Mouse (Mus musculus): ENCODE data around the gene Gpbar1. TPM values are rescaled to one million over a fixed set of nuclear protein-coding genes. Genes with fewer than 3 reads are reported as not detected.
A peak's percentile ranks its signal among the peaks of the same experiment; 100 is the strongest.
"Not testable (repeated sequence)": the region's sequence is repeated elsewhere in the genome, so short reads cannot be mapped to it uniquely, and the experiment has no call there.

The Gpbar1 gene
- polyA plus RNA-seq, 1 experiment from 2014 or later: 0.39 TPM

DNA sequence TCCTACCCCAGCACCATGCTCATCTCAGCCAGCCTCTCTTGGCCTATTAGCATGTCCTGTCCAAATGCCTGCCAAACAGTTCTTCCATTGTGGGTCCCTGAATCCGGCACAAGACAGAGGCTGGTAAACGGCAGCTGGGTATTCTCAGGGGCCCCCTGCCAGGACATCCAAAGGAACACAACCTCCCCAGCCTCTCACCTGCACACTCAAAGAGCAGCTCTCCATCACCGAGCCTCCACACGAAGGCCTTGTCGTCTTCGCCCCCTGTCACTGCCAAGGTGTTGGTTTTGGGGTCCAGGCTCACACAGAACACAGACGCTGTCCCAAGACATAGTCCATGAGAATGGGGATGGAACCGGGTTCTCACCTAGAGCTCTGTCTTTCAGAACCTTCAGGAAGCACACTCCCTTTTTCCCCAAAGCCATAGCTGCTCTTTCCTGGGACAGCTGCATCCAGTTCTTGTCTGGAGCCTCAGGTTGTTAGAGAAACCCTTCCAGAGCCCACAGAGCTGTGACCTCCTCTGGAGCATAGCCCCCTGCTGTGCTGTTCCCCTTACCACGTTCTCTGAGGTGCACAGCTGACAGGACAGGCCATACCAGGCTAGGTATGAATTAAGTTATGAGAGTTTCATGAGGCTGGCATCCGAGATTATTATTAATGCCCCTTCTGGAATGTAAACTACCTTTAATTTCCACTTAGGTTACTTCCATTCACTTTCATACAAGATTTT, 4.7 kb downstream of the Gpbar1 start:
- no peak overlapping the region for H3K27ac ChIP-seq (ENCODE audit: low read length)
- no peaks in the 10 kb centered on the region for H3K27me3 ChIP-seq (ENCODE audit: control insufficient read depth, insufficient read depth, low read depth, low read length)
- H3K4me3 ChIP-seq (ENCODE audit: low read depth, low read length): no peak overlapping the region
- H3K4me1 ChIP-seq (ENCODE audit: control insufficient read depth, low read depth, low read length): peaks cover 23% of the 10 kb centered on the region
- no peak for ATAC-seq (ENCODE audit: low read depth)
- H3K9ac ChIP-seq (ENCODE audit: low read depth, low read length): no peak overlapping the region
- H3K4me2 ChIP-seq (ENCODE audit: low read depth, low read length): peak overlapping the region; percentile 93; the same call in 1 of the 2 replicates
- H3K36me3 ChIP-seq (ENCODE audit: control insufficient read depth, insufficient read depth): peaks cover 4% of the 10 kb centered on the region
- 78% methylated on average over 10 of the region's 10 CpGs for WGBS (ENCODE audit: insufficient replicate concordance)
- no peaks in the 10 kb centered on the region for H3K9me3 ChIP-seq (replicated peaks; ENCODE audit: control insufficient read depth, low read length)

DNA sequence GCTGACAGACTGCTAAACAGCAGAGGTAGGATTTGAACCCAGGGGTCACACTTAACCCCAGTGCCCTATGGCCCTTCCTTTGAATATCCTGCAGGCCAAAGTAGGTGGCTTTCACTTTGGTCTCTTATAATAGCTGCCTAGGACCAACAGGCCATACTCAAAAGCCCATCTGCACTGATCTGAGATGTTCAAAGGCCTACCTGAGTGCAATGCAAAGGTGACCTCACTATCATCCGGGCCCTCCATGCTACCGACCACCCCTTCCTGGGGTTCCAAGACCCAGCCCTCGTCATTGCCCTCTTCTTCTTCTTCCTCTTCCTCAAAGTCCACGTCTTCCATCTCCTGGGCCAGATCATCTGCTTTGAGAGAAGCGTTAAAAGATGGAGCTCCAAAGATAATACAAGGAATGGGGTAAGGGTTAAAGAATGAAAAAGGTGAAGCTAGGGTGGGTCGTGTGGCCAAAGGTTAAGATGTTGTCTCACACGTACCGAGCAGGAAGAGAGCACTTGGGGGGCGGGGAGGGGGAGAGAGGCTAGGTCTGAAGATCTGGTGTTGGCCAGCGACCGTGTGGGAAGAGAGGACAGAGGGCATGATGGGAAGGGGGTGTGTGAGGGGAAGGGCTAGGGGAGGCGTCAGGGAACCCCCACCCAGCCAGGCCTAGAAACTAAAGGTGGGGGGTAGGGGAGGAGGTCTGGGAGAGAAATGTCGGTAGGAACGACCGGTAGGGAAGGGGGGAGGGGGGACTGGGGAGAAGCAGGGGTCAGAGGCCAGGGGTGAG, 5.5 kb downstream of the Gpbar1 start:
- peak overlapping the region; percentile 80 for H3K4me3 ChIP-seq (ENCODE audit: low read depth, low read length)
- peak overlapping the region; percentile 93 for H3K4me2 ChIP-seq (ENCODE audit: low read depth, low read length)
- H3K36me3 ChIP-seq (ENCODE audit: control insufficient read depth, insufficient read depth): peaks cover 4% of the 10 kb centered on the region
- peak overlapping the region; percentile 82 for H3K9ac ChIP-seq (ENCODE audit: low read depth, low read length)
- peak overlapping the region; percentile 84 for H3K27ac ChIP-seq (ENCODE audit: low read length)
- peaks cover 31% of the 10 kb centered on the region for H3K4me1 ChIP-seq (ENCODE audit: control insufficient read depth, low read depth, low read length)
- 7% methylated on average over 15 of the region's 15 CpGs for WGBS (ENCODE audit: insufficient replicate concordance)
- H3K27me3 ChIP-seq (ENCODE audit: control insufficient read depth, insufficient read depth, low read depth, low read length): no peaks in the 10 kb centered on the region
- no peaks in the 10 kb centered on the region for H3K9me3 ChIP-seq (replicated peaks; ENCODE audit: control insufficient read depth, low read length)
- ATAC-seq (ENCODE audit: low read depth): peak; percentile 25

DNA sequence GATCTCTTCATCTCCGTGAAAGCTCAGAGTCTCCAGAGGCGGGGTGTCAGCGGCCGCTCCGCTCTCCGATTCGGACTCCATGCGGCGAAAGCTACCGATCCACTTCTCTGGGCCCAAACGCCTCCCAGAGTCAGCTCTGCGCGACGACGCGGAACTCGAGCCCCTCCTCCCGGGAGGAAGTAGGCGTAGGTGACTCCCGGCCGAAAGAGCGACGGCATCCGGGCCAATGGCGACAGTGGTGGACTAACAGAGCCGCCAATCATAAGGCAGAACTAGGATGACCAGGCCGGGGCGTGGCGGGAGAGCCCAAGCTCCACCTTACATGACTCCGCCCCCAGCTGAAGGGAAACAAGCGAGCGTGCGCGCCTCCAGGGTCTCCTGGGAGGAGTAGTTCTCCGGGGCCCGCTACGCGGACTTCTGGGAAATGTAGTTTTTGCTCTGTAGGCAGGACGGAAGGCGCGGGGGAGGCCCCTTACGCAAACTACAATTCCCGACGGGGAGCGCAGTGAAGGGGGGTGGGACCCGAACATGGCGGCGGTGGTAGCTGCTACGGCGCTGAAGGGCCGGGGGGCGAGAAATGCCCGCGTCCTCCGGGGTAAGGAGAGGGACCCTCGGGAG, 6.3 kb downstream of the Gpbar1 start, which contains the start of the genes Aamp and Pnkd:
TSS of gene Aamp (minus strand) at position 196 of the 618 bp plus-strand sequence.
TSS of gene Pnkd (plus strand) at position 388 of the 618 bp plus-strand sequence.
- Histone ChIP-seq H3K4me3 (ENCODE audit: low read depth, low read length) (peak within 1 kb of the TSS; percentile 82), H3K27ac (ENCODE audit: low read length) (peak within 1 kb of the TSS; percentile 84), H3K9me3 (replicated peaks; ENCODE audit: control insufficient read depth, low read length) (no peaks in the 10 kb centered on the region), H3K27me3 (ENCODE audit: control insufficient read depth, insufficient read depth, low read depth, low read length) (no peaks in the 10 kb centered on the region), H3K9ac (ENCODE audit: low read depth, low read length) (peak within 1 kb of the TSS; percentile 82), H3K4me2 (ENCODE audit: low read depth, low read length) (peak within 1 kb of the TSS; percentile 93), H3K36me3 (ENCODE audit: control insufficient read depth, insufficient read depth) (peaks cover 4% of the 10 kb centered on the region), H3K4me1 (ENCODE audit: control insufficient read depth, low read depth, low read length) (peaks cover 33% of the 10 kb centered on the region)
- WGBS (ENCODE audit: insufficient replicate concordance): under 1% methylated on average over 56 of the region's 56 CpGs
- peak; percentile 94 for ATAC-seq (ENCODE audit: low read depth)

DNA sequence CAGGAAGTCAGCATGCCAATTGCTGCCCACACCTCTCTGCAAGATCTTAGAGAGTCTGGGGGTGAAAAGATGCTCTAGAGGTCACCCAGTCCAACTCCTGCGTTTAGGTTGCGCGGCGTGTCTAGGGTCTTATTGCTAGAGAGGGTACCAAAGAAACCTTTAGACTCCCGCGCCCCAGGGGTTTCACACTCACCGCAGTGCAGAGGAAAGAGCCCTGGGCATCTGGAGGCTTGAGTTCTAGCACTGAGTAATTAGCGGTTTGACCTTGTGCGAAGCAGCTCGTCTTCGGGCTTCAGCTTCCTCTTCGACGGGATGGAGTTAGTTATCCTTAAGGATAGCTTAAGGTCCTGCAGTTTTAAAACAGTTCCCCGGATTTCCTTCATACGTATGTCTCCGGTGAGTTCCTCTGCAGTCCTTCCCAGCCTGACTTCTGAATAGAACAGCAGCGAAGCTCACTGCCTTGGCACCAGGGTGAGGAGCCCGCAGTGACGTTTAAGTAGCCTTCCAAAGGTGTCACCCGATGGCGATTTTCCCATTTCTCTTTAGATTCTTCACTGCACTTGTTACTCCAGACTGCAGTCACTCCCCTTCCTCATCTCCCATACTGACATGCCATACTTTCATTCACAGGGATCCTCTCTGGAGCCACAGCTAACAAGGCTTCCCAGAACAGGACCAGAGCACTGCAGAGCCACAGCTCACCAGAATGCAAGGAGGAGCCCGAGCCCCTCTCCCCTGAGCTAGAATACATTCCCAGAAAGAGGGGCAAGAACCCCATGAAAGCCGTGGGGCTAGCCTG, 7.1 kb downstream of the Gpbar1 start:
- Histone ChIP-seq H3K27ac (ENCODE audit: low read length) (no peak overlapping the region), H3K4me3 (ENCODE audit: low read depth, low read length) (peak overlapping the region; percentile 82), H3K4me1 (ENCODE audit: control insufficient read depth, low read depth, low read length) (peaks cover 33% of the 10 kb centered on the region), H3K27me3 (ENCODE audit: control insufficient read depth, insufficient read depth, low read depth, low read length) (no peaks in the 10 kb centered on the region), H3K36me3 (ENCODE audit: control insufficient read depth, insufficient read depth) (peaks cover 7% of the 10 kb centered on the region), H3K9ac (ENCODE audit: low read depth, low read length) (peak overlapping the region; percentile 76), H3K9me3 (replicated peaks; ENCODE audit: control insufficient read depth, low read length) (no peaks in the 10 kb centered on the region), H3K4me2 (ENCODE audit: low read depth, low read length) (peak overlapping the region; percentile 91)
- WGBS (ENCODE audit: insufficient replicate concordance): 3% methylated on average over 23 of the region's 23 CpGs
- ATAC-seq (ENCODE audit: low read depth): no peak

DNA sequence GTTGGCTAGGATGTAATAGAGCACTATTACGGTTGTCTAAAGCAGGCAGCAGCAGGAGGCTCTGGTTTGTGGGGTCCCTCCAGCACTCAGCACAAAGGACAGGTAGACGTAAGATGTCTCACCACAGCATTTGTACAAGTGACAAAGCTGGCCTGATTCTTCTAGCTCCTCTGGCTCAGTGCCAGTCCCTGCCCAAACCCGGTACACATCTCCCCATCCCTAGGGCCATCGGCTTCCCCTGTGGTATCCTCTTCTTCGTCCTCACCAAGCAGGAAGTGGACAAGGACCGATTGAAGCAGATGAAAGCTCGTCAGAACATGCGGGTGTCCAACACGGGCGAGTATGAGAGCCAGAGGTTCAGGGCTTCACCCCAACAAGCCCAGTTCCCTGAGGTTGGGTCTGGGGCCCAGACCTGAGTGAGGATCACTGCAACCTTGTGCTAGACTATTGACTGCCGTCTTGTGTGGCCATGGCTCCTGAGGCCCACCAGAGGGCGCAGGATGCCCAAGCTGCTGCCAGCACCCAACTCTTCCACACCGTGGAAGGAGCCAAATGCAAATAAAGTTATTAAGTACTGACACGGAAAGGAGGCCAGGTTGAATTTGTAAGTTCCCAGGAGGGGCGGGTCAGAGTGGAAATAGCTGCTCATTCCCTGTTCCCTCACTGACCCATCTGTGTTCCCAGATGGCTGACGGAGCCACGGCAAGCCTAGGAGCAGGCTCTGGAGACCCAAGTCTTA, 8.7 kb downstream of the Gpbar1 start:
- not testable (repeated sequence) for H3K4me3 ChIP-seq (ENCODE audit: low read depth, low read length); H3K4me2 ChIP-seq (ENCODE audit: low read depth, low read length); H3K27me3 ChIP-seq (ENCODE audit: control insufficient read depth, insufficient read depth, low read depth, low read length); H3K9me3 ChIP-seq (replicated peaks; ENCODE audit: control insufficient read depth, low read length); H3K9ac ChIP-seq (ENCODE audit: low read depth, low read length); H3K27ac ChIP-seq (ENCODE audit: low read length); ATAC-seq (ENCODE audit: low read depth)
- WGBS (ENCODE audit: insufficient replicate concordance): 55% methylated on average over 15 of the region's 17 CpGs
- Histone ChIP-seq H3K36me3 (ENCODE audit: control insufficient read depth, insufficient read depth) (peaks cover 12% of the 10 kb centered on the region), H3K4me1 (ENCODE audit: control insufficient read depth, low read depth, low read length) (peaks cover 30% of the 10 kb centered on the region)

DNA sequence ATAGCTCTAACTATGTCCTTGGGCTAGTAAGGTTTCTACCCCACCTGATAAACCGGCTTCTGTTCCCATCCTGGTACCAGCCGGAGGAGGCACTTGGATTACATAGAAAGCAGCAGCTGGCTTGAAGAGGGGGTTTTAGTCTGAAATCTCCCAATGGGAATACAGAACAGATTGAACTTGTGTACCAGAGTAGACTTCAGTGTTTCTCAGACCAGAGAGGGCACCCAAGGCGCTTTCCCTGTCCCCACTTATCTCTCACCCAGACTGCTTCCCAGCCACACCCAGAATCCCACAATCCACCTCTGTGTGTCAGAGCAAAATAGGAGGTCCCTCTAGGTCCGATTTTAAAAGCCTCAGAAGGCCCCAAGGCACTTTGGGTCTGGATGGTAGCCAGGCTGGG, 10.0 kb downstream of the Gpbar1 start:
- Histone ChIP-seq H3K36me3 (ENCODE audit: control insufficient read depth, insufficient read depth) (peaks cover 8% of the 10 kb centered on the region), H3K27ac (ENCODE audit: low read length) (peak overlapping the region; percentile 12; the same call in 1 of the 2 replicates), H3K9me3 (replicated peaks; ENCODE audit: control insufficient read depth, low read length) (no peaks in the 10 kb centered on the region), H3K4me2 (ENCODE audit: low read depth, low read length) (no peak overlapping the region), H3K4me1 (ENCODE audit: control insufficient read depth, low read depth, low read length) (peaks cover 26% of the 10 kb centered on the region), H3K4me3 (ENCODE audit: low read depth, low read length) (no peak overlapping the region), H3K27me3 (ENCODE audit: control insufficient read depth, insufficient read depth, low read depth, low read length) (no peaks in the 10 kb centered on the region), H3K9ac (ENCODE audit: low read depth, low read length) (no peak overlapping the region; the same call in 1 of the 2 replicates)
- WGBS (ENCODE audit: insufficient replicate concordance): 64% methylated on average over 4 of the region's 4 CpGs
- no peak for ATAC-seq (ENCODE audit: low read depth)

DNA sequence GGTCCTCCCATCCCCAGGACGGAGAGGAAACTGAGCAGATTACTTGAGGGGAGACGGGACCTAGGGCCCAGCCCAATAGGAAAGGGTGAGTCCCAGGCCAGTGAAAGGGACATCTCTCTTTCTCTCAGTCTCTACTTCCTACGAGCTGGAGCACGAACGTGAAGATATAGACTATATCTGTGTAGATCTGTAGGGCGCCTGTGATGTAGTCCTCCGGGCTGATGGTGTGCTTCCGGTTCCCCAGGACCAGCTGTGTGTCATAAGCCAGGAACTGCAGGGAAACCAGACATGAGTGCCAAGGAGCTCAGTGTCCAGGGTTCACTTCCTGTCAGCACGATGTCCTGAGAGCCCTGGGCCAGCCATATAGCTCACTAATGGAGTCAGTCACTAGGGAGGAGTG, 10.9 kb downstream of the Gpbar1 start:
- H3K27ac ChIP-seq (ENCODE audit: low read length): no peak overlapping the region
- H3K4me3 ChIP-seq (ENCODE audit: low read depth, low read length): no peak overlapping the region
- H3K4me1 ChIP-seq (ENCODE audit: control insufficient read depth, low read depth, low read length): peaks cover 20% of the 10 kb centered on the region
- 69% methylated on average over 9 of the region's 9 CpGs for WGBS (ENCODE audit: insufficient replicate concordance)
- no peak overlapping the region for H3K4me2 ChIP-seq (ENCODE audit: low read depth, low read length)
- H3K9me3 ChIP-seq (replicated peaks; ENCODE audit: control insufficient read depth, low read length): no peaks in the 10 kb centered on the region
- H3K9ac ChIP-seq (ENCODE audit: low read depth, low read length): no peak overlapping the region
- ATAC-seq (ENCODE audit: low read depth): no peak
- peaks cover 8% of the 10 kb centered on the region for H3K36me3 ChIP-seq (ENCODE audit: control insufficient read depth, insufficient read depth)
- H3K27me3 ChIP-seq (ENCODE audit: control insufficient read depth, insufficient read depth, low read depth, low read length): no peaks in the 10 kb centered on the region

DNA sequence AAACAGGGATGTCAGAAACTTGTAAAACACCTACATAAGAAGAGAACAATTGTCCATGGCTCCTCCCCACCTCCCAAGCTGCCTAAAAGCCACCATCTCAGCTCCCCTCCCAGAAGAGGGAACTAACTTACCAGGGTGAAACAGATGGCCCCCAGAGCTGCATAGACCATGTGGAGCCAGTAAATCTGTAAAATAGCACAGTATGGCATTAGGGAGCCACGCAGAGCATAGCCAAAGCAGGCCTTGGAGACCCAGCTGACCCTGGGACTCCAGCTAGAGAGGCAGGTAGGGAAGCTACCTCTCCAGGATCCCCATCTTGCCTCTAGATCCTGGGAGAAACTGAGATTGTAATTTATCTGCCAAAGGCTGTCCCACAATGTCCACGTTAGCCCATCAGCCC, 11.4 kb downstream of the Gpbar1 start:
- Histone ChIP-seq H3K4me3 (ENCODE audit: low read depth, low read length) (no peak overlapping the region), H3K36me3 (ENCODE audit: control insufficient read depth, insufficient read depth) (peaks cover 8% of the 10 kb centered on the region), H3K4me2 (ENCODE audit: low read depth, low read length) (no peak overlapping the region), H3K27me3 (ENCODE audit: control insufficient read depth, insufficient read depth, low read depth, low read length) (no peaks in the 10 kb centered on the region), H3K27ac (ENCODE audit: low read length) (no peak overlapping the region), H3K4me1 (ENCODE audit: control insufficient read depth, low read depth, low read length) (peaks cover 23% of the 10 kb centered on the region), H3K9me3 (replicated peaks; ENCODE audit: control insufficient read depth, low read length) (no peaks in the 10 kb centered on the region), H3K9ac (ENCODE audit: low read depth, low read length) (no peak overlapping the region)
- no peak for ATAC-seq (ENCODE audit: low read depth)
- WGBS (ENCODE audit: insufficient replicate concordance): 66% methylated on average over 2 of the region's 2 CpGs
